24 mouse cellular contexts compared by ENCODE assay signal in the genomic region with DNA sequence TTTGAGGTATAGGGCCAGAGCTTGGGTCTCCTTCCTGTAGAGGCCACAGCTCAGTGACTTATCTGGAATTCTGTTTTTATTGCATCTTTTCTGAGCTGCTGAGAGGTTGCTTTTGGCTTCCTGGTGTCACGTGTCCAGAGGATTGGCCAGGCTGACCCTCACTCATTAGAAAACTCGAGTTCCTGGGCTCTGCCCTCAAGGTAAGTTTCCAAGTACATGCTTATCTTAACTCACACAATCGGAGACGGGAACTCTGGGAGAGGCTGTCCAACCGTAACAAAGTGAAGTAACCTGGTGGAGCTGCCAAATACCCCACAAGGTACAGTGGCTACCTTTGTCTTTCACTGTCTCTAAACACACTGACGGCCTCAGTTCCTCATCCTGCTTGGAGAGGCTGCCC. TPM values are rescaled to one million over a fixed set of nuclear protein-coding genes. Genes with fewer than 3 reads are reported as not detected.
DNase-seq lines count a peak whose midpoint lies in the region; ATAC-seq and TF ChIP-seq lines count a peak whose summit lies in the region.
"Had no signal": no experiment of that assay in that cellular context is flagged by ENCODE, and none has a peak within 500 bp of the region (broad histone marks: within the 10 kb centered on the region; RNA-seq: fewer than 3 reads in every experiment).

No protein-coding gene starts in this region.

- no peak for DNase-seq in kidney, adult 8-10 months
- DNase-seq in gastrocnemius, postnatal 4 days (ENCODE audit: low spot score in 2 of 2) = no peak
- DNase-seq: adrenal gland, postnatal 10 days; B cell, adult 2 months; cerebellum, adult 18-20 months; cerebellum, adult 9-10 months; cerebellum, postnatal 14 days; forebrain, postnatal 0 days; gastrocnemius, adult 2 months; gastrocnemius, postnatal 14 days; heart, adult 2 months had no signal

- no peaks in the 10 kb centered on the region for H3K27me3 ChIP-seq in intestine, embryonic 15.5 days (replicated peaks)
- H3K27me3 ChIP-seq in intestine, postnatal 0 days (replicated peaks; ENCODE audit: control insufficient read depth, insufficient read depth, low read length) = no peaks in the 10 kb centered on the region
- 0 out of 2 replicates have a peak, but pooled peaks cover 6% of the 10 kb centered on the region for H3K27me3 ChIP-seq in kidney, embryonic 16.5 days (ENCODE audit: insufficient read depth, low read length)
- H3K27me3 ChIP-seq in intestine, embryonic 16.5 days (replicated peaks; ENCODE audit: control insufficient read depth, insufficient read depth, low read length) = no peaks in the 10 kb centered on the region
- H3K27me3 ChIP-seq: CH12.LX; embryonic facial prominence, embryonic 12.5 days; embryonic facial prominence, embryonic 15.5 days; hindbrain, embryonic 12.5 days; hindbrain, embryonic 15.5 days had no signal

- H3K4me3 ChIP-seq in intestine, embryonic 15.5 days (replicated peaks) = no peak overlapping the region
- H3K4me3 ChIP-seq in intestine, postnatal 0 days (ENCODE audit: low read depth, low read length) = no peak overlapping the region
- H3K4me3 ChIP-seq in kidney, embryonic 16.5 days (ENCODE audit: low read length) = no peak overlapping the region
- H3K4me3 ChIP-seq in intestine, embryonic 16.5 days (ENCODE audit: low read length) = no peak overlapping the region
- H3K4me3 ChIP-seq: embryonic facial prominence, embryonic 12.5 days; embryonic facial prominence, embryonic 15.5 days; gastrocnemius, adult 2 months; heart, adult 2 months; hindbrain, embryonic 12.5 days; hindbrain, embryonic 15.5 days had no signal

- no peaks in the 10 kb centered on the region for H3K9me3 ChIP-seq in intestine, embryonic 15.5 days
- no peaks in the 10 kb centered on the region for H3K9me3 ChIP-seq in intestine, postnatal 0 days (ENCODE audit: control insufficient read depth)
- H3K9me3 ChIP-seq in kidney, embryonic 16.5 days (ENCODE audit: low read length) = no peaks in the 10 kb centered on the region
- no peaks in the 10 kb centered on the region for H3K9me3 ChIP-seq in intestine, embryonic 16.5 days (ENCODE audit: control insufficient read depth, low read length)
- H3K9me3 ChIP-seq: embryonic facial prominence, embryonic 12.5 days; embryonic facial prominence, embryonic 15.5 days; G1E; hindbrain, embryonic 12.5 days; hindbrain, embryonic 15.5 days had no signal

- no peaks in the 10 kb centered on the region for H3K36me3 ChIP-seq in intestine, embryonic 15.5 days
- no peaks in the 10 kb centered on the region for H3K36me3 ChIP-seq in intestine, postnatal 0 days (ENCODE audit: control insufficient read depth, insufficient read depth)
- no peaks in the 10 kb centered on the region for H3K36me3 ChIP-seq in kidney, embryonic 16.5 days (ENCODE audit: insufficient read depth, low read length)
- no peaks in the 10 kb centered on the region for H3K36me3 ChIP-seq in intestine, embryonic 16.5 days (ENCODE audit: control insufficient read depth, insufficient read depth, low read length)
- H3K36me3 ChIP-seq: embryonic facial prominence, embryonic 12.5 days; embryonic facial prominence, embryonic 15.5 days; G1E; hindbrain, embryonic 12.5 days; hindbrain, embryonic 15.5 days had no signal

- no peak for TF ChIP-seq CTCF in intestine, postnatal 0 days (IDR thresholded peaks at IDR 0.05; ENCODE audit: low read depth)

- H3K4me1 ChIP-seq in intestine, embryonic 15.5 days (replicated peaks) = no peaks in the 10 kb centered on the region
- no peaks in the 10 kb centered on the region for H3K4me1 ChIP-seq in intestine, postnatal 0 days (replicated peaks; ENCODE audit: control insufficient read depth, insufficient read depth, low read length)
- H3K4me1 ChIP-seq in kidney, embryonic 16.5 days (ENCODE audit: insufficient read depth, low read length) = no peaks in the 10 kb centered on the region
- no peaks in the 10 kb centered on the region for H3K4me1 ChIP-seq in intestine, embryonic 16.5 days (ENCODE audit: control insufficient read depth, insufficient read depth, low read length)
- H3K4me1 ChIP-seq: embryonic facial prominence, embryonic 12.5 days; hindbrain, embryonic 15.5 days had no signal

- H3K9ac ChIP-seq in intestine, embryonic 15.5 days = no peak overlapping the region
- no peak overlapping the region for H3K9ac ChIP-seq in intestine, postnatal 0 days (ENCODE audit: low read depth, low read length)
- H3K9ac ChIP-seq in kidney, embryonic 16.5 days (replicated peaks; ENCODE audit: low read length) = no peak overlapping the region
- H3K9ac ChIP-seq in intestine, embryonic 16.5 days (ENCODE audit: low read depth, low read length) = no peak overlapping the region
- H3K9ac ChIP-seq: embryonic facial prominence, embryonic 12.5 days; embryonic facial prominence, embryonic 15.5 days; forebrain, postnatal 0 days; hindbrain, embryonic 12.5 days; hindbrain, embryonic 15.5 days had no signal

- H3K4me2 ChIP-seq in intestine, embryonic 15.5 days (replicated peaks) = no peak overlapping the region
- no peak overlapping the region for H3K4me2 ChIP-seq in intestine, postnatal 0 days (replicated peaks; ENCODE audit: low read depth)
- H3K4me2 ChIP-seq in kidney, embryonic 16.5 days (replicated peaks; ENCODE audit: low read depth, low read length) = no peak overlapping the region
- H3K4me2 ChIP-seq in intestine, embryonic 16.5 days (ENCODE audit: low read depth, low read length) = no peak overlapping the region
- H3K4me2 ChIP-seq: embryonic facial prominence, embryonic 12.5 days; embryonic facial prominence, embryonic 15.5 days; heart, embryonic 11.5 days; hindbrain, embryonic 12.5 days; hindbrain, embryonic 15.5 days had no signal

- no peak overlapping the region for H3K27ac ChIP-seq in intestine, embryonic 15.5 days
- H3K27ac ChIP-seq in intestine, postnatal 0 days (ENCODE audit: low read depth, low read length) = no peak overlapping the region
- H3K27ac ChIP-seq in kidney, embryonic 16.5 days (ENCODE audit: low read length) = peak overlapping the region; percentile 72
- H3K27ac ChIP-seq in intestine, embryonic 16.5 days (ENCODE audit: low read length) = 0 out of 2 replicates have a peak overlapping the region, but pooled peaks have one; percentile 15
- H3K27ac ChIP-seq: embryonic facial prominence, embryonic 12.5 days; embryonic facial prominence, embryonic 15.5 days; gastrocnemius, adult 2 months; heart, adult 2 months; hindbrain, embryonic 12.5 days; hindbrain, embryonic 15.5 days had no signal

- 53% methylated on average over 6 of the region's 6 CpGs for WGBS in intestine, embryonic 15.5 days
- 31% methylated on average over 6 of the region's 6 CpGs for WGBS in intestine, postnatal 0 days
- 32% methylated on average over 6 of the region's 6 CpGs for WGBS in kidney, embryonic 16.5 days
- 46% methylated on average over 6 of the region's 6 CpGs for WGBS in intestine, embryonic 16.5 days

- ATAC-seq in intestine, embryonic 15.5 days = peak; percentile 55; the same call in 1 of the 2 replicates
- no peak for ATAC-seq in intestine, postnatal 0 days
- ATAC-seq in kidney, embryonic 16.5 days (ENCODE audit: low FRiP score, low TSS enrichment) = 0 out of 2 replicates have a peak, but pooled peaks have one; percentile 51
- peak; percentile 44 for ATAC-seq in intestine, embryonic 16.5 days
- ATAC-seq: forebrain, embryonic 14.5 days; forebrain, postnatal 0 days; Patski had no signal

RNA-seq across cellular contexts. Expression of a gene that starts 39.6 kb away (rescaled TPM):
- polyA plus RNA-seq in intestine, embryonic 15.5 days (2015; fragmentation: Nextera tagmentation; extraction: Ambion mirVana) = 151 and 167 TPM in 2 replicates
- 105 and 107 TPM in 2 replicates for polyA plus RNA-seq in intestine, postnatal 0 days (2015; fragmentation: Nextera tagmentation; extraction: Ambion mirVana)
- polyA plus RNA-seq in kidney, embryonic 16.5 days (2015; fragmentation: Nextera tagmentation; extraction: Ambion mirVana) = 138 and 146 TPM in 2 replicates
- 130 and 138 TPM in 2 replicates for polyA plus RNA-seq in intestine, embryonic 16.5 days (2015; fragmentation: Nextera tagmentation; extraction: Ambion mirVana)
- 100 to 1,000 TPM; 115 to 127 TPM for total RNA-seq in gastrocnemius, postnatal 4 days (2021)

Comparison
In these comparisons a context has a peak if more than half of its experiments do, and no peak if none do; other contexts are left out.
1. H3K27ac ChIP-seq: peak in kidney, embryonic 16.5 days (single experiment) and intestine, embryonic 16.5 days (single experiment); none in intestine, embryonic 15.5 days (single experiment) and intestine, postnatal 0 days (single experiment).